Mouse (Mus musculus): ENCODE measurements at regions not wholly inside any gene's neighbourhood (a gene's known extent, or its start where the extent isn't known, plus 50 kb on each side); places are given as distances from the start of the nearest gene placed in this dataset.

DNA sequence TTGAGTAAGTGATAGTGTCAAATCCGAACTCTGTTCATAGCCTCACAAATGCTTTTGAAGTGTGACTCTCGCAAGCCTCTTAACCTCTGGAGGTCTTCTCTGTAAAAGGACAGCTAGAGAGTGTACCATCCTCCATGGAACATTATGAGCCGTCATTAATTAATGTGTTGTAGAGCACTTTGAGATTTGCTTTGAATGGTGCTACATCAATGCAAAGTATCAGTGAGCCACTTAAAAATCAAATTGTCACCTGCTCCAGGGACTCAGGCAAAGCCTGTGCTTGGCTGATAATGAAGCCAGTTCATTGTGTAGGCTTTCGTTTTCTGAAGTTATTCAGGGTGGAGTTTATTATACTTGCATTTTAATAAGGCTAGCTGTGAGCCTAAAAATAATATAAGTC lies 801.8 kb upstream of the B3galt2 start:
- Histone ChIP-seq H3K9ac (no peak overlapping the region), H3K9me3 (no peaks in the 10 kb centered on the region), H3K36me3 (no peaks in the 10 kb centered on the region), H3K27ac (no peak overlapping the region), H3K4me1 (no peaks in the 10 kb centered on the region), H3K4me3 (no peak overlapping the region), H3K4me2 (replicated peaks) (no peak overlapping the region), H3K27me3 (replicated peaks) (no peaks in the 10 kb centered on the region)
- 84% methylated on average over 4 of the region's 4 CpGs for WGBS
- ATAC-seq (ENCODE audit: low FRiP score, low read depth): no peak

DNA sequence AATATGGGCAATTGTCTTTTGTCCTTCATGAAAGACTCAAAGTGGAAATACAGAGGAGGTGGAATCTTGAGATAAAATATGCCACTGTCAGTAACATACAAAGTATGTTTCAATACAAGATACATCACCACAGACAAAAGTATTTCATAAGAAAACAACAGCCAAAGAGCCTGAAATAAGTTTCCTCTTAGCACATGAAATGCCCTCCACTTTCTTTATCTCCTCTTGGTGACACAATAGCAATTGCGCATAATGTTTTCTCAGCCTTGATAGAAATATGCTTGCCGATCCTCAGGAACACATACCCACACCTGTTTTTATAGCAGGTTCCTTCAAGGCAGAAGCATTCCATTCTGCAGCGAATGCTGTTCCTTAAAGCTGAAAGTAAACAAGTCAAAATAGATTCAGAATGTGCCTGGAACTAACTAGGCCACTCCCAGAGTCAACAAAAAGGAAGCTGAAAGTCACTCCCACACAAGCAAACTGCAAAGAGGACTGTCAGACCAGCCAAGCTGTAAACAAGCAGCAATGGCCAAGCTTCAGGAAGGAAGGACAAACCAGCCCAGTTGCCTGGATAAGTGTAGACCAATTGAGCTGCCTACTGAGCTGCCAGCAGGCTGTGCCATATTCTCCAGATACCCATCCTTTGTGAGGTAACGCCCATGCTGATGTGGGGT lies 773.3 kb upstream of the B3galt2 start:
- Histone ChIP-seq H3K27ac (no peak overlapping the region), H3K4me1 (no peaks in the 10 kb centered on the region), H3K9ac (no peak overlapping the region), H3K4me3 (no peak overlapping the region), H3K36me3 (no peaks in the 10 kb centered on the region), H3K9me3 (no peaks in the 10 kb centered on the region), H3K4me2 (replicated peaks) (no peak overlapping the region), H3K27me3 (replicated peaks) (no peaks in the 10 kb centered on the region)
- ATAC-seq (ENCODE audit: low FRiP score, low read depth): no peak
- 80% methylated on average over 4 of the region's 4 CpGs for WGBS

DNA sequence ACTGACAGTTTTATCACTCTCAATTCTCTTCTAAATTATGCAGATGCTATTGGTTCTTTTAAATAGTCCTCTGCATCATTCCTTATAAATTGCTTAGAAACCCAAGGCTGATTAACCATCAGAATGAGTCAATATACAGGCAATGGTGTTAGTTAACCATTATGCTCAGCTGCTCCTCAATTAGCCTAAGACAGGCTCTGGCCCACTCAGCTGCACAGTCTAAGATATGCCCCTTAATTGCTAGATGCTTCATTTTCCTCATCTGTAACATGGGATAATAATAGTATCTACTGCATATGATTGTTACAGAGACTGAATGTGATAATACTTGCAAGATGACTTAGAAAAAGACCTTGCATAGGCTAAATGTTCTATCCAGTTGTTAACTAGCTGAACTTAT lies 748.6 kb upstream of the B3galt2 start:
- no peaks in the 10 kb centered on the region for H3K4me1 ChIP-seq
- no peaks in the 10 kb centered on the region for H3K9me3 ChIP-seq
- no peak for ATAC-seq (ENCODE audit: low FRiP score, low read depth)
- H3K36me3 ChIP-seq: no peaks in the 10 kb centered on the region
- H3K27ac ChIP-seq: no peak overlapping the region
- no peaks in the 10 kb centered on the region for H3K27me3 ChIP-seq (replicated peaks)
- no peak overlapping the region for H3K4me2 ChIP-seq (replicated peaks)
- no peak overlapping the region for H3K4me3 ChIP-seq
- H3K9ac ChIP-seq: no peak overlapping the region

DNA sequence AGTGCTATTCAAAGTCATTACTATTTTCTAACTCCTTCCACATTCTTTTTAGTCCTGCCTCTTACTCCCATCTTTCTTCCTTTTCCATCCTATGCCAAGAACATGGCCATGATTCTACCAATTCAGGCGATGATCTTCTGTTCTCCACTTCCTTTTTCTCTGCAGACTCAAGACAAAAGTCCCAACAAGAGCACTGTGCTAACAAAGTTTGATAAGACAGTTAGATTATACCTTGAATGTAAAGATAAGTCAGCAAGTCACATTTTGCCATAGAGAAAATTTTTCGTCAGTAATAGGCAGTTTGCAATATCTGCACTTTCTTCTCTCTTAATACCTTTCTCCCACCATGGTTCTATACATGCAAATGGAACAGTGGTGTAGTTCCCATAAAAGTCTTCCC lies 747.3 kb upstream of the B3galt2 start:
- Histone ChIP-seq H3K27me3 (replicated peaks) (no peaks in the 10 kb centered on the region), H3K4me1 (no peaks in the 10 kb centered on the region), H3K9me3 (no peaks in the 10 kb centered on the region), H3K27ac (no peak overlapping the region), H3K36me3 (no peaks in the 10 kb centered on the region), H3K4me3 (no peak overlapping the region), H3K9ac (no peak overlapping the region), H3K4me2 (replicated peaks) (no peak overlapping the region)
- ATAC-seq (ENCODE audit: low FRiP score, low read depth): no peak
- WGBS: 84% methylated on average over 2 of the region's 2 CpGs

DNA sequence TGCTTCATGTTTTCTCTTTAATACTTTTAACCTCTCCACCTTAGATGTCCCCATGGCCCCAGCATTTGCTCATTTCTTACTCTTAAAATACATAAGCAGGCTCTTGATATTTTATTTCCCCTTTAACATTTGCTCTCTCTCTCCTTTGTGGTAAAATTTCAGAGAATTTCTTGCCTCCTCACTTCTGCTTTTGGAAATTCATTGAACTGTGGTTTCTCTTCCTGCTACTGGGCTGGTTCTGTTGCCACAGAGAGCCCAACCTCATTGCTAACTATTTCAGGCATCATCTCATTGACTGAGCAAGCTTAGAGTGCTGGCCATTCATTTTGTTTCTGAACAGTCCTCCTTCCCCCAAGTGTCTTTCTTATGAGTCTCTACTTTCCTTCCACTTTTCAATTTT lies 746.3 kb upstream of the B3galt2 start:
- Histone ChIP-seq H3K27me3 (replicated peaks) (no peaks in the 10 kb centered on the region), H3K36me3 (no peaks in the 10 kb centered on the region), H3K4me2 (replicated peaks) (no peak overlapping the region), H3K27ac (no peak overlapping the region), H3K4me3 (no peak overlapping the region), H3K4me1 (no peaks in the 10 kb centered on the region), H3K9me3 (no peaks in the 10 kb centered on the region), H3K9ac (no peak overlapping the region)
- no peak for ATAC-seq (ENCODE audit: low FRiP score, low read depth)

DNA sequence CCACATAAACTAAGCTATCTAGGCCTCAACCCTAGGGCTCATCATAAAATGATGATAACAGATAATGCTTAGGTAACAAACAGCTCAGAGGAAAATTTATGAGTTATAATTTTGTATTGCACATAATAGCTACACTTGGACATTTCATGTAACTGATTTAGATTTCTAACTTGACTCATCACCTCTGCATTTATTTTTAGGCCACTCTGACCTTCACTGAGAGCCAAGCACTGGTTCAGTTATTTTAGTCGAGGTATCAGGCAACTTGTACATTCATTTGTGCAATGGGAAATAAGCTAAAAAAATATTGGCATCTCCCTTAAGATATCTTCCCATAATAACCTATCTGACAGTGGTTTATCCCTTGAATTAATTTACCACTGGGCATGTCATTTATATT lies 745.4 kb upstream of the B3galt2 start:
- no peaks in the 10 kb centered on the region for H3K9me3 ChIP-seq
- H3K9ac ChIP-seq: no peak overlapping the region
- H3K4me2 ChIP-seq (replicated peaks): no peak overlapping the region
- no peak overlapping the region for H3K4me3 ChIP-seq
- no peaks in the 10 kb centered on the region for H3K27me3 ChIP-seq (replicated peaks)
- H3K27ac ChIP-seq: no peak overlapping the region
- WGBS: 67% methylated on average over 1 of the region's 1 CpGs
- no peak for ATAC-seq (ENCODE audit: low FRiP score, low read depth)
- H3K4me1 ChIP-seq: no peaks in the 10 kb centered on the region
- H3K36me3 ChIP-seq: no peaks in the 10 kb centered on the region

DNA sequence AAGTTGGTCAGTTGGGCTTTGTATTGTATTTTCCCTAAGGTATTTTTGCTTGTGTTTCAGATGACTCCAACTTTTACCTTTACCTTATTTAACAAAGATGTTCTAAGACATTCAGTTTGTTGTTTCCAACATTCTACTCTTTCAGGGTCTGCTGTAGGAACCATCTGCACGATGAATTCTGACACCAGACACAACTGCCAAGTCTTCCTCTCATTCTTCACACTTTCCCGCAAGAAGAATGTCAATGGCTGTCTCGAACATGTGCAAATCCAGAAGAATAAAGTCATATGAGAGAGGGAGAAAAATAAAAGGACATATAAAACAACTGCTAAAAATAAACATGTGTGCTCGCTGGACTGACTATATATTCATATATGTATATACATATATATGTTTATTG lies 730.6 kb upstream of the B3galt2 start:
- Histone ChIP-seq H3K4me3 (no peak overlapping the region), H3K9me3 (no peaks in the 10 kb centered on the region), H3K27ac (no peak overlapping the region), H3K4me1 (no peaks in the 10 kb centered on the region), H3K27me3 (replicated peaks) (no peaks in the 10 kb centered on the region), H3K36me3 (no peaks in the 10 kb centered on the region), H3K4me2 (replicated peaks) (no peak overlapping the region), H3K9ac (no peak overlapping the region)
- no peak for ATAC-seq (ENCODE audit: low FRiP score, low read depth)
- WGBS: 86% methylated on average over 4 of the region's 4 CpGs

DNA sequence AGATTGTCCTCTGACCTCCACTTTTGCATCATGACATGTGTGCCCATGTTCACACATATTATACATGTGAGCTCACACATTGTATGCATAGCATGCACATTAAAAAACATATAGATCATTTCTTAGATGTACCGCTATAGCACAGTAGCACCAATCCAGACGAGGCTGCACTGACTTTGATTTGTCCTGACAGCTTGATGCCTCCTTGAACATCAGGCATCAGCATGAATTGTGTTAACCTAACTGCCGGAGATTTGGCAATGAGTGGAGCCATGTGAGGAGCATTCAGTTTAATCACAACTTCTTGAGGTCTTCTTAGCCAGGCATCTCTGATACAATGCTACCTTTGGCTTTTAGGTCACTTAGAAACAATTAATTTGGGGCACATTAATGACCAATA lies 683.8 kb upstream of the B3galt2 start:
- no peaks in the 10 kb centered on the region for H3K9me3 ChIP-seq
- H3K4me1 ChIP-seq: no peaks in the 10 kb centered on the region
- H3K4me3 ChIP-seq: no peak overlapping the region
- ATAC-seq (ENCODE audit: low FRiP score, low read depth): no peak
- no peaks in the 10 kb centered on the region for H3K27me3 ChIP-seq (replicated peaks)
- no peak overlapping the region for H3K27ac ChIP-seq
- WGBS: 90% methylated on average over 3 of the region's 3 CpGs
- H3K9ac ChIP-seq: no peak overlapping the region
- no peaks in the 10 kb centered on the region for H3K36me3 ChIP-seq
- H3K4me2 ChIP-seq (replicated peaks): no peak overlapping the region

DNA sequence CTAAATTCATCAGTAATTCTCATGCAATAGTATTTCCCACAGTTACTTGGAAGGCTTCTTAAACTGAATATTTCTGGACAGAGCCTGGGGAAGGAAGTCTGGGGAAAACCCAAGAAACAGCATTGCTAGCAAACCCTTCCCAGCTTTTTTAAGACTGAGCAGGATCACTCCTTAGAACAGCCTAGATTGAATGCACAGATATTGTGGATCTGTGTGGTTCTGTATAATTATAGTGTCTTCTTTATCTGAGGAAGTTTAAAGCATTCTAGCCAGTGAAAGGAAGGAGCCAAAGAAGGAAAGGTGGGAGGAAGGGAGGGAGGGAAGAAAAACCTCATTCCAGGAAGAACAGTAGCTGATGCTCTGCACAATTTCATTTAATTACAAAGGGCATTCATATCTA lies 669.0 kb upstream of the B3galt2 start:
- no peak overlapping the region for H3K4me2 ChIP-seq (replicated peaks)
- no peak overlapping the region for H3K9ac ChIP-seq
- no peak overlapping the region for H3K4me3 ChIP-seq
- no peak overlapping the region for H3K27ac ChIP-seq
- no peaks in the 10 kb centered on the region for H3K4me1 ChIP-seq
- no peaks in the 10 kb centered on the region for H3K9me3 ChIP-seq
- no peak for ATAC-seq (ENCODE audit: low FRiP score, low read depth)
- no peaks in the 10 kb centered on the region for H3K27me3 ChIP-seq (replicated peaks)
- no peaks in the 10 kb centered on the region for H3K36me3 ChIP-seq

DNA sequence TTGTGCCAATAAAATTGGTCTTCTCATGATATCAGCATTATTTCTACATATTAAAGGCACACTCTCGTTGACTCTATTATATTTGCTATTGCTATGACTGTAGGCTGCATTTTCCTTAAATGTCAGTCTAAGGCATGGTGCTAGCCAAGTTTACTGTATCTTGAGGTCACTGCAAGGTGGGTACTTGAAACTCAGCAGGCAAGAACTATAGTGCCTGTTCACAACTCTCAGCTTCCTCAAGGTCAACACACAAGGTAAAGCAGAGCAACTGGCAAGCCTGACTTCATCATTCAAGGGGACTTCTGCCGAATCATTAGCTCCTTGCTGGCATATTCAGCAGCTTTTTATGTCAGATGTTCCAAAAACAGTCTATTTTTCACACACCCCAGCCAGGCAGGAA lies 667.1 kb upstream of the B3galt2 start:
- no peak overlapping the region for H3K27ac ChIP-seq
- no peak for ATAC-seq (ENCODE audit: low FRiP score, low read depth)
- no peaks in the 10 kb centered on the region for H3K36me3 ChIP-seq
- no peaks in the 10 kb centered on the region for H3K9me3 ChIP-seq
- H3K27me3 ChIP-seq (replicated peaks): no peaks in the 10 kb centered on the region
- H3K4me3 ChIP-seq: no peak overlapping the region
- no peak overlapping the region for H3K9ac ChIP-seq
- no peaks in the 10 kb centered on the region for H3K4me1 ChIP-seq
- WGBS: 83% methylated on average over 2 of the region's 2 CpGs
- H3K4me2 ChIP-seq (replicated peaks): no peak overlapping the region

DNA sequence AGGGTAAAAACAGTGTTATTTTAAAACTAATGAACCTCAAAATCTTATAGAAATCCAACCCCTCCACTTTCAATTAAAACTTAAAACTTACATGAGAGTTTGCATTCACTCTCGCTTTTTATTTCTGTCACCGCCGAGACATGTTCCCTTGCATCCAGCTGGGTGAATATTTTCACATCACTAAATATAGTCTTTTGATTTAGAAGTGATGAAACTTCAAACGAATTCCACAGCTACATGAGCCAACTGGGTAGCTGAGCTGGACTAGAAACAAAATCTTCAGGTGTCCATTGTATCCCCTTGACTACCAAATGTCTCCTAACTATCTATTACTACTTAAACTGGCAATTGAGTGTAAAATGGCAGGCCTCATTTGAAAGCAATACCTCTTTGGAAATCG lies 657.5 kb upstream of the B3galt2 start:
- Histone ChIP-seq H3K9me3 (no peaks in the 10 kb centered on the region), H3K4me3 (no peak overlapping the region), H3K4me2 (replicated peaks) (no peak overlapping the region), H3K4me1 (no peaks in the 10 kb centered on the region), H3K36me3 (no peaks in the 10 kb centered on the region), H3K27me3 (replicated peaks) (no peaks in the 10 kb centered on the region), H3K27ac (no peak overlapping the region), H3K9ac (no peak overlapping the region)
- ATAC-seq (ENCODE audit: low FRiP score, low read depth): no peak
- 83% methylated on average over 5 of the region's 5 CpGs for WGBS

DNA sequence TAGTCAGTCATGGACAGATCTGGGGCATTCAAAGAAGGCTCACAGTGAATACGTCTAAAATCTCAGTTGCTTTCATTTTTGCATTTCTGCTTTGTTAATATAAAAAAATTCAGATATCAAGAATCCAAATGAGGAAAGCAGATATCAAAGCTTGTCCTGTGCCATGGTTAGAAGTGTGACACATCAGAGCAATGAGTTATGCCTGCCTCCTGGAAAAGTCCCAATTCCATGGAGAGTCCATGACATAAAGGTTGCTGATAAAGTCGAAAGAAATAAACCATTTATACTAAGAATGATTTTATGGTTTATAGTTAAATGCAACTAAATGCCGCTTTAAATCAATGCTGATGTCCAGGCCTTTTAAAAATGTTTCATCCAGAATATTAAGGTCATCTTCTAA lies 656.8 kb upstream of the B3galt2 start:
- no peak overlapping the region for H3K4me3 ChIP-seq
- ATAC-seq (ENCODE audit: low FRiP score, low read depth): no peak
- H3K27ac ChIP-seq: no peak overlapping the region
- no peak overlapping the region for H3K4me2 ChIP-seq (replicated peaks)
- H3K36me3 ChIP-seq: no peaks in the 10 kb centered on the region
- no peak overlapping the region for H3K9ac ChIP-seq
- WGBS: 89% methylated on average over 3 of the region's 3 CpGs
- H3K27me3 ChIP-seq (replicated peaks): no peaks in the 10 kb centered on the region
- no peaks in the 10 kb centered on the region for H3K9me3 ChIP-seq
- no peaks in the 10 kb centered on the region for H3K4me1 ChIP-seq

DNA sequence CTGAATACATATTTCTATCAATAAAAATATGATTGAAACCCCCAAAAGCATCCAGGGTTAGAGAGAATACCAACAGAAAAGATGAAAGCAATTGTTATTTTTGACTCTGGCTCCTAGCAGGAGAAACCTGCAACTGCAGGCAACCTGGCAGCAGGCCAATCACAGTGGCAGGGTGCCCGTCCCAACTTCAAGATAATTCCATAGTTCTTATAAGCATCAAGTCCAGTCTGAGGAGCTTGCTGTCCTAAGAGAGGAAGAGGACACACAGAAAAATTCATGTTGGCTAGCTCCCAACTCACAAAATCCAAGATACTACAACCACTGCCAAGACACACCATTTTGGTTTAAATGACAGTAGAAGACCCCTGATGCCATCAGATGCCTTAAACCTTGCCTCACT lies 654.9 kb upstream of the B3galt2 start:
- Histone ChIP-seq H3K4me2 (replicated peaks) (no peak overlapping the region), H3K4me3 (no peak overlapping the region), H3K27me3 (replicated peaks) (no peaks in the 10 kb centered on the region), H3K4me1 (no peaks in the 10 kb centered on the region), H3K27ac (no peak overlapping the region), H3K9me3 (no peaks in the 10 kb centered on the region), H3K36me3 (no peaks in the 10 kb centered on the region), H3K9ac (no peak overlapping the region)
- WGBS: 69% methylated on average over 1 of the region's 1 CpGs
- no peak for ATAC-seq (ENCODE audit: low FRiP score, low read depth)
